Mouse (Mus musculus) brain, embryonic 14.5 days (tissue): ENCODE measurements around the gene Col4a4.

Source experiments
- CTCF ChIP-seq: fragments of 200-500 bp; IDR thresholded peaks from 2 replicates; pipeline ENCODE4 v1.5.1; 2012; ENCODE audit warnings: inconsistent platforms, mild to moderate bottlenecking, moderate library complexity, borderline replicate concordance; ENCODE audit not compliant: insufficient read depth, insufficient read length; ENCODE audit errors: extremely low read depth
- POLR2A ChIP-seq: fragments of 200-500 bp; IDR thresholded peaks from 2 replicates; pipeline ENCODE4 v1.6.1; 2012; ENCODE audit warnings: mild to moderate bottlenecking, inconsistent platforms, borderline replicate concordance; ENCODE audit not compliant: poor library complexity, insufficient read depth, insufficient read length, severe bottlenecking; ENCODE audit errors: extremely low read depth

DNA sequence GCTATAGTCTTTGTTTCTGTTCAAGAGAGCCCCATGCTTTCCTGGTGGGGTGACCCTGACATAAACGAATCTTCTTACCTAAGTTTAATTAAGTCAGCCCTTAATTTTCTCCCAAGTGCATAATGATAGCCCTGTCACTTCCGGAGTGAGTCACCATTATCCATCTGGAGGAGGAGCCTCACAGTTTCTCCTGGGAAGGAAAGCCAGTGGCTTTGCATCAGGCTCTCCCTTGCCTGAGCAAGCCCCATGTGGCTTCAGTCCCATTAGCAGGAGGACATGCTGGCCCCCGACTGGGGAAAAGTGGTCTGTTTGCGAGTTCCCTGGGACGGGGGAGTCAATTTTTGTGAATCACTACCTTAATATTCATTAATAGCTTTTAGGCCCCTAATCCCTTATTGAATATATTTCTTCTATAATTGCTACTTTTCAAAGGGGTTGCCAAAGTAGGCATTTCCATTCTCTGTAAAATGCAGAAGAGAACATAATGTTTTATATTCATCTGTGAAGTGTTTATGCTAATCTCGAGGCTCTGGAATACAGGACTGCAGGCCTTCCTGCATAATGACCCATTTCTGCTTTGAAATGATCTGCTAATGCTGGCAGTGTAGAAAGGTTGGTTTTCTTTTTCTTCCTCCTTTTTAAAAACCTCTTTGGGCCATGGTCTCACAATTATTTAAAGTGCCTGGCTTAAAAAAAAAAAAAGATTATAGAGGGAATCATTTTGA, 134.6 kb downstream of the Col4a4 start:
- TF ChIP-seq CTCF (no peak), POLR2A (no peak)
